Mouse (Mus musculus): ENCODE results near the gene Lrrc38. TPM values are rescaled to one million over a fixed set of nuclear protein-coding genes. Genes with fewer than 3 reads are reported as not detected.
"Not testable (repeated sequence)": the region's sequence is repeated elsewhere in the genome, so short reads cannot be mapped to it uniquely, and the experiment has no call there.

Lrrc38 gene
- polyA plus RNA-seq, 1 experiment from 2014 or later = 0.11 TPM

DNA sequence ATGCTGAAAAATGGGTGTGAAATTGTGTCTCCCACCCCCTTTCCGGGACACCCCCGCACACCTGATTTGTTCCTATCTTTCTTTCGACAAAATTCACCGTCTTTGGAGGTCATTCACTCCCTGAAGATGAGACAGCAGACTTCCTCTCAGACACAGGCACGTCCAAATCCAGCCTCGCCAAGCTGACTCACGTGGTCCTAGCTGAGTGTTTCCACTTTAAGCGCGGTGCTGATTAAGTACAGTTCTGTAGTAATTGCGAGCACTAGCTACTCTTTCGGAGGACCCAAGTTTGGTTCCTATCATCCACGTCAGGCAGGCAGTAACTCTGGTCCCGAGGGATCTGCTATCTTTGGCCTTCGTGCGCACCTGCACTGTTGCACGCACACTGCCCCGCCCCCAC is 14.6 kb upstream of the Lrrc38 start:
- 87% methylated on average over 17 of the region's 17 CpGs for WGBS
- no peaks in the 10 kb centered on the region for H3K36me3 ChIP-seq (replicated peaks; ENCODE audit: control insufficient read depth, insufficient read depth, low read depth, low read length)
- DNase-seq (ENCODE audit: low spot score) = no peak
- H3K27ac ChIP-seq (replicated peaks; ENCODE audit: low read depth, low read length) = no peak overlapping the region
- H3K9ac ChIP-seq (replicated peaks; ENCODE audit: low read length) = no peak overlapping the region
- H3K4me3 ChIP-seq (ENCODE audit: low read depth, low read length) = no peak overlapping the region
- no peaks in the 10 kb centered on the region; the same call in 1 of the 2 replicates for H3K4me1 ChIP-seq (ENCODE audit: control insufficient read depth, insufficient read depth, low read length)
- H3K9me3 ChIP-seq (replicated peaks; ENCODE audit: control insufficient read depth, low read length) = no peaks in the 10 kb centered on the region
- ATAC-seq (replicated peaks; ENCODE audit: insufficient number of reproducible peaks, low FRiP score, low TSS enrichment, low read depth) = no peak
- no peaks in the 10 kb centered on the region for H3K27me3 ChIP-seq (ENCODE audit: control insufficient read depth, insufficient read depth, low read length)
- H3K4me2 ChIP-seq (ENCODE audit: low read depth, low read length) = no peak overlapping the region

DNA sequence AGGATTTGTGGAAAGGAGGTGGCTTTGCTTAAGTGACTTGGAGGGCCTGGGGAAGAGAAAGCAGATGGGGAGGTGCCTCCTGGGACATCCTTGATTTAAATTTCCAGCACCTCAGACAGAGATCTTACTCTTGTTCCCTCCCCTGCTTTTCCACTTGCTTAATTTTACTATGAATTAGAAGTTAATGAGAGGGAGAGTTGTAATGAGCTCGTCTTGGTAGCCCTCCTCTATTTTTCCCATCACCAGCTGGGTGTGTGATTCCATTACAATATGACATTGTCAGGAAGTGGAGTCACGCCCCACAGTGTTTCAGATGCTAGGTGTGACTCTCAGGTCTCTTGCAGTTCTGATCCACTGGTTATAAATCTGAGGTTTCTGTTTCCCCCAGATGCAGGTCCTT is 13.5 kb upstream of the Lrrc38 start:
- H3K27ac ChIP-seq (replicated peaks; ENCODE audit: low read depth, low read length) = no peak overlapping the region
- no peaks in the 10 kb centered on the region for H3K4me1 ChIP-seq (ENCODE audit: control insufficient read depth, insufficient read depth, low read length)
- DNase-seq (ENCODE audit: low spot score) (no peak), ATAC-seq (replicated peaks; ENCODE audit: insufficient number of reproducible peaks, low FRiP score, low TSS enrichment, low read depth) (no peak)
- no peak overlapping the region for H3K9ac ChIP-seq (replicated peaks; ENCODE audit: low read length)
- H3K27me3 ChIP-seq (ENCODE audit: control insufficient read depth, insufficient read depth, low read length) = no peaks in the 10 kb centered on the region
- no peak overlapping the region for H3K4me2 ChIP-seq (ENCODE audit: low read depth, low read length)
- no peaks in the 10 kb centered on the region for H3K9me3 ChIP-seq (replicated peaks; ENCODE audit: control insufficient read depth, low read length)
- WGBS = 39% methylated on average over 2 of the region's 2 CpGs
- no peak overlapping the region for H3K4me3 ChIP-seq (ENCODE audit: low read depth, low read length)
- H3K36me3 ChIP-seq (replicated peaks; ENCODE audit: control insufficient read depth, insufficient read depth, low read depth, low read length) = no peaks in the 10 kb centered on the region

DNA sequence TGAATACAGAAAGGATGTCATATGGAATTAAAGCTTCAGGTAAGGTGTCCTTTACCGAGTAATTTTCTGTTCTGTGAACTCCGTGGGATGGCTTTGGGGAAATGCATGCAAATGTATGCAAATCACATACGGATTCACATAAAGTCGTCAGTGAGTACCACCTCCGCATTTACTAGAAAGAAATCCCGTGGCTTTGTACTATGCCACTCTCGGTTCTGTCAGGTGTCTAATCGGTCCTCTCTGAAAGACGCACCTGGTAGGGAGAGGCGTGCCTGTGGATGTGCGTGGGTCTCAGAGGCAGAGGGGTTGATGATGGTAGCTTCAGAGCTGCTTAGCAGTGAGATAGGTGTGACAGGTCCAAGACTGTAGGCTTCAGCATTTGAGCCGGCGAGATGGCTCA is 9.7 kb upstream of the Lrrc38 start:
- H3K36me3 ChIP-seq (replicated peaks; ENCODE audit: control insufficient read depth, insufficient read depth, low read depth, low read length) = no peaks in the 10 kb centered on the region
- H3K4me1 ChIP-seq (ENCODE audit: control insufficient read depth, insufficient read depth, low read length) = no peaks in the 10 kb centered on the region
- H3K4me3 ChIP-seq (ENCODE audit: low read depth, low read length) = no peak overlapping the region
- no peak overlapping the region for H3K27ac ChIP-seq (replicated peaks; ENCODE audit: low read depth, low read length)
- ATAC-seq (replicated peaks; ENCODE audit: insufficient number of reproducible peaks, low FRiP score, low TSS enrichment, low read depth) (no peak), DNase-seq (ENCODE audit: low spot score) (no peak)
- no peaks in the 10 kb centered on the region for H3K27me3 ChIP-seq (ENCODE audit: control insufficient read depth, insufficient read depth, low read length)
- H3K4me2 ChIP-seq (ENCODE audit: low read depth, low read length) = no peak overlapping the region
- WGBS = 87% methylated on average over 13 of the region's 13 CpGs
- no peak overlapping the region for H3K9ac ChIP-seq (replicated peaks; ENCODE audit: low read length)
- no peaks in the 10 kb centered on the region for H3K9me3 ChIP-seq (replicated peaks; ENCODE audit: control insufficient read depth, low read length)

DNA sequence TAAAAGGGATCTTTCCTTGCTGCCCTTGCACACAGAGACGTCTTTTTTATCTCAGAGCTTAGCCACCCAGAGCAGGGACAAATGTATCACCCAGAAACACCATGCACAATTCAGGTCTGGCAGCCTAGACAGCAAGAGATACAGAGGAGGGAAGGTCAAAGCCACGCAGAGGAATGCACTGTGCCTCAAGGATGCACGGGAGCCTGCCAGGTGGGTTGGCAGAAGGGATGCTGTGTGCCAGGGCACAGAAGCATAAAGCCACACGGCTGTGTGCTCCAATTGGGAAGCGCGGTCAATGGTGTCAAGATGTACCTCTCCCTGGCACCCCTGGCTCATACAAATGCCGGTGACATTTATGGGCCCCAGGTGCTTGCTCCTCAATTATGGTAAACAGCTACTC is 8.1 kb upstream of the Lrrc38 start:
- Histone ChIP-seq H3K36me3 (replicated peaks; ENCODE audit: control insufficient read depth, insufficient read depth, low read depth, low read length) (no peaks in the 10 kb centered on the region), H3K4me1 (ENCODE audit: control insufficient read depth, insufficient read depth, low read length) (no peaks in the 10 kb centered on the region), H3K4me2 (ENCODE audit: low read depth, low read length) (no peak overlapping the region), H3K27me3 (ENCODE audit: control insufficient read depth, insufficient read depth, low read length) (no peaks in the 10 kb centered on the region), H3K9me3 (replicated peaks; ENCODE audit: control insufficient read depth, low read length) (no peaks in the 10 kb centered on the region), H3K9ac (replicated peaks; ENCODE audit: low read length) (no peak overlapping the region), H3K27ac (replicated peaks; ENCODE audit: low read depth, low read length) (no peak overlapping the region), H3K4me3 (ENCODE audit: low read depth, low read length) (no peak overlapping the region)
- DNase-seq (ENCODE audit: low spot score) (no peak), ATAC-seq (replicated peaks; ENCODE audit: insufficient number of reproducible peaks, low FRiP score, low TSS enrichment, low read depth) (no peak)
- 82% methylated on average over 7 of the region's 7 CpGs for WGBS

DNA sequence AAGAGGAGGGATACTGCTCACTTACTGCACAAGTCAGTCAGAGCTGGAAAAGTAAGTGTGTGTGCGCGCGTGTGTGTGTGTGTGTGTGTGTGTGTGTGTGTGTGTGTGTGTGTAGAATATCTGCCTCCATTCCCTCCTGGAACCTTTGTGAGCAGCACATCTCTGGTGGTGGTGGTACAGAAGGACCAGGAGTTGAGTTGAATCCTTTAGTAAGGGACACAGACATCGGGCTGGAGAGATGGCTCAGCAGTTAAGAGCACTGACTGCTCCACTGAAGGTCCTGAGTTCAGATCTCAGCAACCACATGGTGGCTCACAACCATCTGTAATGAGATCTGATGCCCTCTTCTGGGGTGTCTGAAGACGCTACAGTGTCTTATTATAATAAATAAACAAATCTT is 4.1 kb upstream of the Lrrc38 start:
- H3K4me3 ChIP-seq (ENCODE audit: low read depth, low read length) = not testable (repeated sequence)
- WGBS = 88% methylated on average over 5 of the region's 5 CpGs
- peaks cover 25% of the 10 kb centered on the region for H3K27me3 ChIP-seq (ENCODE audit: control insufficient read depth, insufficient read depth, low read length)

DNA sequence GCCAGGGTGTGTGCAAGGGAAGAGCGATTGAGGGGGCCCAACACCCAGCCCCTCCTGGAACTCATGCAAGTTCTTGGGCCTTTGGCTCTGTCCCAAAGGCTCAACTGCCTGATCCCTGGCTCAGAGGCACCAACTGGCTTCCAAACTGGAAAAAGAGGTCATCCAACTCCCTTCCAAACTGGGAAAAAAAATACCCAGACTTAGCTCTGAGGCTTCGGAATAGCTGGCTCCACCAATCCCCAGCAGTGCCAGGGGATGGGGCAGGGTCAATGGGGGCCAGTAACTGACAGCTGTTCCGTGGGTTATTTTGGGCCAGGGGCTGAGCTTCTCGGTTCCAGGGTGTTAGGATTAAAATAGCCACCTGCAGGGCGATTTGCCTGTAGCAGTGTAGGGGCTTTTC is 879 bp upstream of the Lrrc38 start:
- DNase-seq (ENCODE audit: low spot score) (no peak), ATAC-seq (replicated peaks; ENCODE audit: insufficient number of reproducible peaks, low FRiP score, low TSS enrichment, low read depth) (no peak)
- H3K9ac ChIP-seq (replicated peaks; ENCODE audit: low read length) = no peak overlapping the region
- WGBS = 24% methylated on average over 5 of the region's 5 CpGs
- peaks cover 2% of the 10 kb centered on the region; the same call in 1 of the 2 replicates for H3K4me1 ChIP-seq (ENCODE audit: control insufficient read depth, insufficient read depth, low read length)
- no peak overlapping the region for H3K4me3 ChIP-seq (ENCODE audit: low read depth, low read length)
- no peak overlapping the region for H3K4me2 ChIP-seq (ENCODE audit: low read depth, low read length)
- no peak overlapping the region for H3K27ac ChIP-seq (replicated peaks; ENCODE audit: low read depth, low read length)
- no peaks in the 10 kb centered on the region for H3K9me3 ChIP-seq (replicated peaks; ENCODE audit: control insufficient read depth, low read length)
- peaks cover 39% of the 10 kb centered on the region for H3K27me3 ChIP-seq (ENCODE audit: control insufficient read depth, insufficient read depth, low read length)
- H3K36me3 ChIP-seq (replicated peaks; ENCODE audit: control insufficient read depth, insufficient read depth, low read depth, low read length) = no peaks in the 10 kb centered on the region

More for the DNA sequence above, 4.1 kb upstream of the Lrrc38 start:
- not testable (repeated sequence) for DNase-seq (ENCODE audit: low spot score); H3K4me1 ChIP-seq (ENCODE audit: control insufficient read depth, insufficient read depth, low read length); H3K4me2 ChIP-seq (ENCODE audit: low read depth, low read length); ATAC-seq (replicated peaks; ENCODE audit: insufficient number of reproducible peaks, low FRiP score, low TSS enrichment, low read depth); H3K9me3 ChIP-seq (replicated peaks; ENCODE audit: control insufficient read depth, low read length); H3K9ac ChIP-seq (replicated peaks; ENCODE audit: low read length); H3K36me3 ChIP-seq (replicated peaks; ENCODE audit: control insufficient read depth, insufficient read depth, low read depth, low read length); H3K27ac ChIP-seq (replicated peaks; ENCODE audit: low read depth, low read length)

DNA sequence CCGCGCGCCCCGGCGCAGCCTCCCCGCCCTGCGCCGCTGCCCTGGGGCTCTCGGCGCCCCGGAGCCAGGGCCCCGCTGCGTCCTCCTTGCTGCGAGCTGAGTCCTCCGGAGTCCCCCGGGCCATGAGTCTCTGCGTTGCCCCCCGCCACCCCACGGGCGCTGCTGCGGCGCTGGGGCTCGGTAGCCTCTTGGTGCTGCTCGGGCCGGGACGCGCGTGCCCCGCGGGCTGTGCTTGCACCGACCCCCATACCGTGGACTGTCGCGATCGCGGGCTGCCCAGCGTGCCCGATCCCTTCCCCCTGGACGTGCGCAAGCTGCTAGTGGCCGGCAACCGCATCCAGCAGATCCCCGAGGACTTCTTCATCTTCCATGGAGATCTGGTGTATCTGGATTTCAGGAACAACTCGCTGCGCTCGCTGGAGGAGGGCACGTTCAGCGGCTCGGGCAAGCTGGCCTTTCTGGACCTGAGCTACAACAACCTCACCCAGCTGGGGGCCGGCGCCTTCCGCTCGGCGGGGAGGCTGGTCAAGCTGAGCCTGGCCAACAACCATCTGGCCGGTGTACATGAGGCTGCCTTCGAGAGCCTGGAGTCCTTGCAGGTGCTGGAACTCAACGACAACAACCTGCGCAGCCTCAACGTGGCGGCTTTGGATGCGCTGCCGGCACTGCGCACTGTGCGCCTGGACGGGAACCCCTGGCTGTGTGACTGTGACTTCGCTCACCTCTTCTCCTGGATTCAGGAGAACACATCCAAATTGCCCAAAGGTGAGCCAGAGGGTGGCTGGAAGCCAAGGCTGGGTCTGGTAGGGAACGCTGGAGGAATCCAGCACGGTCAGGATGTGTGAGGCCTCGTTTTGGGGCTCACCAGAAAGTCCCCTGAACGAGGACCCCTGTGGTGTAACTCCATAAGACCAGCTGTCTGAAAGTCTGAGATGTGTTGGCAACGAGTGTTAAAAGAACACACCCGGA is 774 bp downstream of the Lrrc38 start:
- peaks cover 2% of the 10 kb centered on the region; the same call in 1 of the 2 replicates for H3K4me1 ChIP-seq (ENCODE audit: control insufficient read depth, insufficient read depth, low read length)
- no peak overlapping the region for H3K27ac ChIP-seq (replicated peaks; ENCODE audit: low read depth, low read length)
- H3K9me3 ChIP-seq (replicated peaks; ENCODE audit: control insufficient read depth, low read length) = no peaks in the 10 kb centered on the region
- peak overlapping the region; percentile 98 for H3K4me2 ChIP-seq (ENCODE audit: low read depth, low read length)
- peak overlapping the region; percentile 50 for H3K4me3 ChIP-seq (ENCODE audit: low read depth, low read length)
- no peaks in the 10 kb centered on the region for H3K36me3 ChIP-seq (replicated peaks; ENCODE audit: control insufficient read depth, insufficient read depth, low read depth, low read length)
- DNase-seq (ENCODE audit: low spot score) = peak; percentile 15
- H3K27me3 ChIP-seq (ENCODE audit: control insufficient read depth, insufficient read depth, low read length) = peaks cover 39% of the 10 kb centered on the region
- peak overlapping the region; percentile 53 for H3K9ac ChIP-seq (replicated peaks; ENCODE audit: low read length)
- no peak for ATAC-seq (replicated peaks; ENCODE audit: insufficient number of reproducible peaks, low FRiP score, low TSS enrichment, low read depth)
- 4% methylated on average over 72 of the region's 72 CpGs for WGBS

DNA sequence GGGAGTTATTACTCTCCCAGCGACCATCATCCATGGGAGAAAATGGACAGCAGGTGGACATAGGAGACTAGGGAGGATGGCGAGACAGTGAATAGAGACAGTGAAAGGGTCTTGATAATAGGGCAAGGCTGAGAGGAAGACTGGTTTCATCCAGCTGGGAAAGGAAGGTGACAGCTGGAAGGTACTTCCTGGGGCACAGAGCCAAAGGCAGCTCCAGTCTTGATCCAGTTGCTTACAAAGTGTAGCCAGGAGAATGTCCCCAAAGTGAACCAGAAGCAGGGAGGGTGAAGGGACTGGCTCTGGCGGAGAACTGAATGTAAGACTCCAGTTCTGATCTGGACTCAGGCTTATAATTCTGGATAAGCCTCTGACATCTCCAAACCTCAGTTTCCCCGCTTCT is 2.7 kb downstream of the Lrrc38 start:
- H3K4me2 ChIP-seq (ENCODE audit: low read depth, low read length) = no peak overlapping the region
- no peaks in the 10 kb centered on the region for H3K9me3 ChIP-seq (replicated peaks; ENCODE audit: control insufficient read depth, low read length)
- H3K36me3 ChIP-seq (replicated peaks; ENCODE audit: control insufficient read depth, insufficient read depth, low read depth, low read length) = no peaks in the 10 kb centered on the region
- ATAC-seq (replicated peaks; ENCODE audit: insufficient number of reproducible peaks, low FRiP score, low TSS enrichment, low read depth) = no peak
- WGBS = 72% methylated on average over 4 of the region's 4 CpGs
- peaks cover 39% of the 10 kb centered on the region for H3K27me3 ChIP-seq (ENCODE audit: control insufficient read depth, insufficient read depth, low read length)
- H3K9ac ChIP-seq (replicated peaks; ENCODE audit: low read length) = no peak overlapping the region
- H3K4me3 ChIP-seq (ENCODE audit: low read depth, low read length) = no peak overlapping the region
- peaks cover 2% of the 10 kb centered on the region; the same call in 1 of the 2 replicates for H3K4me1 ChIP-seq (ENCODE audit: control insufficient read depth, insufficient read depth, low read length)
- no peak overlapping the region for H3K27ac ChIP-seq (replicated peaks; ENCODE audit: low read depth, low read length)
- DNase-seq (ENCODE audit: low spot score) = no peak

Measured in embryonic facial prominence, embryonic 11.5 days (tissue).